Mouse (Mus musculus) kidney, adult 2 months (tissue): ENCODE data around the gene Tctex1d4. TPM values are rescaled to one million over a fixed set of nuclear protein-coding genes. Genes with fewer than 3 reads are reported as not detected.
A peak's percentile ranks its signal among the peaks of the same experiment; 100 is the strongest.

Experiments used
- DNase-seq: peaks from one replicate; pipeline ENCODE4 v3.0.0; 2021
- H3K27ac ChIP-seq: fragments of 200-500 bp; 2 replicates; pipeline ENCODE4 v1.5.1; 2012; ENCODE audit warnings: low read depth, low read length, control low read depth, inconsistent platforms; ENCODE audit not compliant: insufficient read depth
- H3K27me3 ChIP-seq: fragments of 200-500 bp; replicated peaks from 2 replicates; pipeline ENCODE4 v1.6.1; 2012; ENCODE audit warnings: mild to moderate bottlenecking, moderate library complexity, low read length, inconsistent platforms; ENCODE audit not compliant: control insufficient read depth, insufficient read depth
- H3K36me3 ChIP-seq: fragments of 200-500 bp; 2 replicates; pipeline ENCODE4 v1.6.1; 2012; ENCODE audit warnings: mild to moderate bottlenecking, moderate library complexity, low read length, inconsistent platforms; ENCODE audit not compliant: control insufficient read depth, insufficient read depth
- H3K4me1 ChIP-seq: fragments of 200-500 bp; 2 replicates; pipeline ENCODE4 v1.6.1; 2011; ENCODE audit warnings: low read length; ENCODE audit not compliant: control insufficient read depth, insufficient read depth
- H3K4me3 ChIP-seq: fragments of 200-500 bp; 2 replicates; pipeline ENCODE4 v1.5.1; 2011; ENCODE audit warnings: mild to moderate bottlenecking, low read depth, low read length, control low read depth; ENCODE audit not compliant: insufficient read depth
- CTCF ChIP-seq: fragments of 200-500 bp; conservative IDR thresholded peaks from 2 replicates; pipeline ENCODE4 v1.5.1; 2011; ENCODE audit warnings: low read depth, mild to moderate bottlenecking, control low read depth, low read length, moderate library complexity, mixed read lengths; ENCODE audit not compliant: insufficient read depth, insufficient read length
- POLR2A ChIP-seq: fragments of 200-500 bp; IDR thresholded peaks from one replicate; pipeline ENCODE4 v1.6.1; 2011; ENCODE audit warnings: low read depth, low read length, control low read depth
- whole genome bisulfite sequencing: fragments of 180-500 bp; shearing (Covaris S2); methylation state at CpG from one replicate; pipeline ENCODE4 v1.1.7; 2018; 5-methylcytosine and 5-hydroxymethylcytosine counted together
- polyA plus RNA-seq: library from polyadenylated mRNA; depleted of rRNA; stranded (reverse); fragments of >200 nt; gene quantifications from 2 replicates; pipeline ENCODE4 v1.2.3, GENCODE M21; 2012

Tctex1d4 gene
- polyA plus RNA-seq, 1 experiment: 0.20 TPM

DNA sequence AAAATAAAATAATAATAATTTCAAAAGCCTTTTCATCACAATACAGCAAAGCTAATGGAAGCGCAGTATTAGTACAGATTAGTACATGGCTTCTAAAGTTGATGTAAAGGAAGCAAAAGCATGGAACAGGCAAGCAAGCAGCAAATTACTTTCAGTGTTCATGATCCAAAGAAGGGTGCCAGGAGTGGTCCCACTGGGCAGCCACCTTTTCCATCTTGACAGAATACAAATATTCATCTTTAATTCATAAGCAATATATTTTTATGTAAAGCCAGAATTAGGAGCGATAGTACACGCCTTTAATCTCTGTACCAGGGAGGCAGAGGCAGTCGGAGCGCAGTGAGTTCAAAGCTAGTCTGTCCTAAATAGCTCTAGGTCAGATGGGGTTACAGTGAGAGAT is 7.0 kb upstream of the Tctex1d4 start:
- Histone ChIP-seq H3K4me3 (peak overlapping the region; percentile 68; the same call in 1 of the 2 replicates), H3K27me3 (no peaks in the 10 kb centered on the region), H3K36me3 (no peaks in the 10 kb centered on the region), H3K27ac (peak overlapping the region; percentile 93; the same call in 1 of the 2 replicates), H3K4me1 (peaks cover 3% of the 10 kb centered on the region; the same call in 1 of the 2 replicates)
- DNase-seq: no peak
- WGBS: 74% methylated on average over 5 of the region's 5 CpGs
- TF ChIP-seq CTCF (no peak), POLR2A (no peak)

DNA sequence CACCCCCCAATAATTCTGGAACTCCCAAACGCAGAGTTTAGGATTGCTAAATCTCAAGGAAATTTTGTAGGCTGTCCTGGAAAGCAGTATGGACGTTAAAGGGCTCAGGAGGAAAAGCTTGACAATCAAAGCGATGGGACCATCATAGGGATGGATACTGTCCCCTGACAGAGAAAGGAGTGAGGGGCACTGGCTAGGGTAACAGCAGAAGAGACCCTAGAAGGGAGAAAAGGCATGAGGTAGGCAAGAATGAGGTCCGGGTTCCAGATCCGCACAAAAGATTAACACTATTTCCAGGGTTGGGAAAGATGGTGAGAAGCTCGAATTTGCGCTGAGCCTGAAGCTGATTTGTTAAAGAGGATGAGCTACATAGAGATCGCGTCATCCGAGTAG is 6.5 kb upstream of the Tctex1d4 start:
- Histone ChIP-seq H3K27ac (peak overlapping the region; percentile 93), H3K36me3 (no peaks in the 10 kb centered on the region), H3K27me3 (no peaks in the 10 kb centered on the region), H3K4me3 (peak overlapping the region; percentile 68), H3K4me1 (peaks cover 3% of the 10 kb centered on the region; the same call in 1 of the 2 replicates)
- TF ChIP-seq POLR2A (no peak), CTCF (no peak)
- 4% methylated on average over 10 of the region's 10 CpGs for WGBS
- no peak for DNase-seq

DNA sequence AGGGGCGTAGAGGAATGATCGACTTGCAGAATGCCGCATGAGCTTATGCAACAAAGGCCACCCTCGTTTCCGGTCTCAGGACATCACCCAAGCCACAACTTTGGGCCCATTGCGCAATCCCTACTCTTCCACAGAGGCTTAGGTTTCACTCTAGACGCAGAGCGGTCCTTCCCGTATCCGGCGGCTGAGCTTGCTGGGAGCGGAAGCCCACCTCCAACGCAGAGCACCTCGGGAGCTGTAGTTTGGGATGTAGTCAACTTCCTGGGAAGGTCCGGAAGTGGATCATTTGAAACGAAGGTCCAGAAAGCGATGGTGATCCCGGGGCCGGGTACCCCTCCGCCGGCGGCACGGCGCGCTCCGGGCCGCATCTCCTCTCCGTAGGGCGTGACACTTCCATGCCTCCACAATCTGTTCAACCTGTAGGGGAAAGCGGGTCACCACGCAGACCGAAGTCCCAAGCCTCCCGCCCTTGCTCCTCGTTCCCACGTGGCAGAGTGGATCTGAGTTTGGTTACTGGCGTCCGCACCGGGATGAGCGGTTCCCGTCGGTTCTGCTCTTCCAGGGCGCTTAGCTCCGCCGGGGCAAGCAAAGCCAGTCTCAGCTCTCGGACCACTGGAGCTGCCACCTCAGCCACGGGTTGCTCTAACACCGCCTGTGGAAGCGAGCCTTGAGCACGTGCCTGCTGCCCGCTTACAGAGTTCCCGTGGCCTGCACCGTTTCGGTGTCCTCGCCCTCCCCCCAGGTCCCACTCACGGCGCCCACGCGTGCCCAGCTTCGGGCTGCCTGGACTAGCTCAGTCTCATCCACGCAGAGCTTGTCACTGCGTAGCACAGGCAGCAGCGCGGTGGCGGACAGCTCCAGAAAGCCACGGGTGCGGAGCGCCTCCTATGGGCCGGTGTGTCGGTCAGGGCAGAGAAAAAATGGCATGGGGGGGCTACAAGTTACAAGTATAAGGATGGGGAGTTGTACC is 5.9 kb upstream of the Tctex1d4 start:
- Histone ChIP-seq H3K36me3 (no peaks in the 10 kb centered on the region), H3K4me1 (peaks cover 3% of the 10 kb centered on the region; the same call in 1 of the 2 replicates), H3K27ac (peak overlapping the region; percentile 93), H3K27me3 (no peaks in the 10 kb centered on the region), H3K4me3 (peak overlapping the region; percentile 80)
- DNase-seq: peak; percentile 99
- WGBS: under 1% methylated on average over 69 of the region's 69 CpGs
- TF ChIP-seq POLR2A (peak; percentile 33), CTCF (peak; percentile 80)

DNA sequence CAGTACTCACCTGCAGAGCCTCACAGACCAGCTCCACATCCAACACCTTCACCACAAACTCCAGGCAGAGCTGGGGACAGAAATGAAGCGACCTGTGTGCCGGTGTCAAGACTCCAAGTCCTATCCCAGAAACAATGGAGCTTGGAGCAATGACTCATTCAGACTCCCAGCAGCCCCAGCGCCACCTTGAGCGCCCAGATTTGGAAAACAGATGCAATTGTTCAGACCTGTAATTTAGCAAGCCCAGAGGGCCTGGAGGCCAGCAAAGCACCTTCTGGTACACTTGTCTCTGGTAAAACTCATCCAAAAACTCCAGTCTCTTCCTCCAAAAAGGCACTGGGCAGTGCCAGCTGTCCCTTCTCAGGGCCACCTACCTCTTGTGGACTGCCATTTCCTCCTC is 4.4 kb upstream of the Tctex1d4 start:
- no peak overlapping the region for H3K27ac ChIP-seq

DNA sequence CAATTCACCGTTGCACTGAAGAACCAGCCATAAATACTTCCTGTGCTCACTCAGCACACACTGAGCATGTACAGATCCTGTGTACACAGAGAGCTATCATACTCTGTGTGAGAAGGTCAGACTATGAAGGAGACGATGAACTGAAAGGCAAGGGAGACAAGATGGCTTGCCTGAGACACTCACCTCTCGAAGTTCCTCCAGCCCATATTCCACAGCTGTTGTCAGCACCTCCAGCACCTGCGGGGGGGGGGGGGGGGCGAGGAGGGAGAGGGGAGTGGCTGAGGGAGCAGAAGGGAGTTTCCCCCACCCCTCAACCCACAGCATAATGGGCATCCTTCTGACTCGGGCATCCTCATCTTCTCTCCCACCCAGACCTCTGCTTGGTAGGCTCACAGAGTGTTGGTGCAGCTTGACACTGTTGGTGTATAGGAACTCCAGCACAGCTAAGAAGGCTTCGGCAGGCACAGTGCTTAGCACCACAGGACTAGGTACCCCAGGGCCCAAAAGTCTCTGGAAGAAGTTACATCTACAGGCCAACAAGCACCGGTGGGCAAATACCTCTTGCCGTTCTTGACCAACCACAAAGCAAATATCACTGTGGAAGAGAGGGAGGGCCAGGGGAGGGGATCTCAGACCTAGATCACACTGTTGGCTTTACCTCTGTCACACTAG is 2.9 kb upstream of the Tctex1d4 start:
- WGBS: 68% methylated on average over 9 of the region's 9 CpGs
- DNase-seq: no peak
- TF ChIP-seq POLR2A: no peak
- no peak for TF ChIP-seq CTCF

More for the DNA sequence above, 4.4 kb upstream of the Tctex1d4 start:
- H3K4me1 ChIP-seq: peaks cover 7% of the 10 kb centered on the region; the same call in 1 of the 2 replicates
- H3K4me3 ChIP-seq: no peak overlapping the region
- no peaks in the 10 kb centered on the region for H3K36me3 ChIP-seq
- no peak for DNase-seq
- TF ChIP-seq CTCF (no peak), POLR2A (no peak)
- H3K27me3 ChIP-seq: no peaks in the 10 kb centered on the region
- WGBS: 79% methylated on average over 4 of the region's 4 CpGs

DNA sequence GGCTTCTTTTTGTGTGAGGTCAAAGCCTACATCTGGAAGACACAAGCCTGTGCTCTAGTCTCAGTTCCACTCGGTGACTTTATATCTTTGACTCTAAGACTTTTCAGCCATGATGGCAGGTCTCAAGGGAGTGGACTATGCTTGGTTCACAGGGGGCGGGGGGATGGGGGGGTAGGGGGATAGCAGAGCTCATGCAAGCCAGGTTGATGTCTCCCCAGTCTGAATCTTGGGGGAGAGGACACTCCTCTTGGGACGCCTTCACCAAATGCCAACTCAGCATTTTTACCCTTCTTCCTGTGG is 2.4 kb upstream of the Tctex1d4 start:
- Histone ChIP-seq H3K4me3 (no peak overlapping the region), H3K36me3 (no peaks in the 10 kb centered on the region), H3K27me3 (no peaks in the 10 kb centered on the region), H3K4me1 (peaks cover 7% of the 10 kb centered on the region; the same call in 1 of the 2 replicates), H3K27ac (no peak overlapping the region; the same call in 1 of the 2 replicates)
- no peak for TF ChIP-seq CTCF
- TF ChIP-seq POLR2A: no peak
- DNase-seq: no peak
- 71% methylated on average over 3 of the region's 3 CpGs for WGBS

More for the DNA sequence above, 2.9 kb upstream of the Tctex1d4 start:
- peaks cover 7% of the 10 kb centered on the region; the same call in 1 of the 2 replicates for H3K4me1 ChIP-seq
- no peaks in the 10 kb centered on the region for H3K36me3 ChIP-seq
- H3K4me3 ChIP-seq: no peak overlapping the region
- H3K27me3 ChIP-seq: no peaks in the 10 kb centered on the region
- H3K27ac ChIP-seq: no peak overlapping the region

DNA sequence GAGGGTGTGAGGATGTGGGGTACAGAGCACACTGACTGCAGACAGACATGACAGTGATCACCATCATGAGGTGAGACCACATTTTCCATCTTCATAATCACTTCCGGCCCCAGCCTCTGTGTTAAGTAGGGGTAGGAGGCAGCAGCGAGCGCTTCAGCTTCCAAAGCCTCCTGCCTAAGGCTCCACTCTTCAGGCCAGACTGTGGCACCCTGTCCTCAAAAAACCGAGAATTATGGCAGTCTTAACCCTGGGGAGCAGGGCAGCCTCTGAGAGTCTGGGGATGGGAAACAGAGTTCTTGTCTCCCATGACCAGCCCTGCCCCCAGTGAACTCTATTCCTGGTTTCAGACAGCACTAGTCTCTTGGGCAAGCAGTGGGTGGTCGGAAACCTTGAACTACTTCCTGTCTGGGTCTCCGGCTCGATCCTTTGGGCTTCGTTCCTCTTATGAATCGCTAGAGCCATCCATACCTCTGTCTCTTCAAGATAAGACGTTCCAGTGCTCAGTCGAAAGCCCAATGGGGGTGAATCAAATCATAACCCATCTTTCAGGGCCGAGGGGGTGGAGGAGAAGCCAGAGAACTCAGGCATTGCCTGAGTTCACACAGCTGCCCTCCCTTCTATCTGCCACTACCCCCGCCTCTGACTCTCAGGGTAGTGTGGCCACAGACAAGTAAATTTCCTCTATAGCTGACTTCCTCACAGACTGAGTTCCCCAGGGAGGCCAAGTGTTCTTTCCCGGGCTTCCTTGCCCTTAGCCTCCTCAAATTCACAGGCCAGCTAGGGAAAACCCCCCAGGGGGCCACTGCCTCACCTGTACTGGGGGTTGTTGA is 1.9 kb upstream of the Tctex1d4 start:
- peaks cover 7% of the 10 kb centered on the region; the same call in 1 of the 2 replicates for H3K4me1 ChIP-seq
- WGBS: 52% methylated on average over 14 of the region's 14 CpGs
- peak overlapping the region; percentile 99 for H3K27ac ChIP-seq
- no peak overlapping the region for H3K4me3 ChIP-seq
- no peak for TF ChIP-seq POLR2A
- H3K36me3 ChIP-seq: no peaks in the 10 kb centered on the region
- no peaks in the 10 kb centered on the region for H3K27me3 ChIP-seq
- peak; percentile 59 for DNase-seq
